Mouse (Mus musculus) heart, adult 10 weeks (tissue): ENCODE data around the gene 2610507B11Rik. TPM values are rescaled to one million over a fixed set of nuclear protein-coding genes. Genes with fewer than 3 reads are reported as not detected.

ENCODE experiments used
- polyA plus RNA-seq: library from polyadenylated mRNA; stranded (reverse); fragments of 350-450 nt; fragmentation: Illumina TruSeq; extraction: RNeasy Lipid Tissue Mini Kit (QIAGEN cat#74804); gene quantifications from one replicate; pipeline ENCODE4 v1.2.3, GENCODE M21; 2014; ENCODE audit warnings: low read depth, low replicate concordance

The 2610507B11Rik gene
- 147 TPM for polyA plus RNA-seq

DNA sequence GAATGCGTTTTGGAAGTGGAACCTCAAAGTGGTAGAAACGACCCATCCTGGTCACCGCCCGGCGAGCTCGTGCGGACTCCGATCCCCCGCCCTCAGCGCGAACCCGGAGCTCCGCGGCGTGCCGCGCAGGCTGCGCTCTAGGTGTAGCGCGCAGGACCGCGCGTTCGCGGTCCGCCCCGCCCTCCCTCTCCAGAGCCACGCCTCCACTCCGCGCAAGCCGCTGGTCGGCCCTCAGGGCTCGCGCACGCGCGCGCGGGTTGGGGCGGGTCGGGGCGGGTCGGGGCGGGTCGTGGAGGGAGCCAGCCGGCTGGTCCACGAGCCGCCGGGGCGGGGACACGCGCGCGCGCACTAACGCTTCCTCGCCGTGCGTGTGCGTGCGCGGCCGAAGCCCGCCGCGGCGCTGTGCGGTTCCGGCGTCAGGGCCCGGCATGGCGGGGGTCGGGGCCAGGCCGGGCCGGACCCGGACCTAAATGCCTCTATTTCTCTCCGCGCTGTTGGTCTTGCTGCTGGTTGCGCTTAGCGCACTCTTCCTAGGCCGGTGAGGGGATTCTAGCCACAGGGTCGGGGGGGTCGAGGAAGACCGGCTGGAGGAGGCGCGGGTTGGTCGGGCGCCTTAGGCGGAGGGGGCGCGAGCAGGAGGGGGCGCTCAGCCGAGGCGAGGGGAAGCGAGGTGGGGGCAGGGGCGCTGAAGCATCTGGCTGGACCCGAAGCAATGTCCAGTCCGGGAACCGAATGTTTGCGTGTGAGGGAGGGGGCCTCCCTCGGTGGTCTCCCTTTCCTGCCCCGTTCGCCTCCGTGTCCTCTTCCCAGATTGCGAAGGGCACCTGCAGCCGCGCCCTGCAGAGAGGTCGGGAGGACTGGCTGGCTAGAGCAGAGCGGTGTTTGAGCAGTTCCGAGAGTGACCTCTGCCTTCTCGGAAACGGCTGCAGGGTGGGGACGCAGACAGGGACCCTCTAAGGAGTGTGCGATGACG lies at the start of gene 2610507B11Rik:
2610507B11Rik (plus strand) TSS at position 373 of the 973 bp plus-strand sequence.

GRCm38 (mm10) chr11:78245627-78246317 lies 15.8 kb upstream of the 2610507B11Rik start, which contains the start of the genes Sdf2 and Supt6:
Gene Sdf2 (plus strand): TSS chr11:78245746.
Gene Supt6 (minus strand): TSS chr11:78245987.

DNA sequence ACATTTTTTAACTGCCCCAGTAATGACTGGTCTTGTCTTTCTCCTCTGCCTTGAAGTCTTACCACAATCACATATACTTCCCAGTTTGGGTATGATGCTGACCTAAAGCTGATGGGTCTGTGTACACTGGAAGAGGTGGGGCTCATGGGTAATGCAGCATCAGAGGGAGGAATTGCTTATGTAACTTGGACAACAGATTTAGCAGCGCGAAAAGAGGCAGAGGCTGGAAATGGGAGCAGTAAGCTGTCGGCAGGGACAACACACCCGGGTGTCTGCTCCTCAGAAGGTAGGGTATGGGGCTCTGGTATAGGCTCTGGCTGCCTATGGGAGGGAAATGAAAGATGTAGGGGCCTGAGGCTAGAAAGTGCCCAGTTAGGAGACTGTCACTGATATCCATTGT lies 29.1 kb downstream of the 2610507B11Rik start, which contains the start of gene BC030499:
BC030499 (plus strand) TSS at position 188 of the 400 bp plus-strand sequence.

GRCm38 (mm10) chr11:78301357-78302084 lies 40.0 kb downstream of the 2610507B11Rik start, which contains the start of gene Spag5:
Gene Spag5 (plus strand): TSS chr11:78301529.

GRCm38 (mm10) chr11:78322860-78323259 lies 61.3 kb downstream of the 2610507B11Rik start, which contains the start of gene Aldoc:
Gene Aldoc (plus strand): TSS chr11:78322968.

DNA sequence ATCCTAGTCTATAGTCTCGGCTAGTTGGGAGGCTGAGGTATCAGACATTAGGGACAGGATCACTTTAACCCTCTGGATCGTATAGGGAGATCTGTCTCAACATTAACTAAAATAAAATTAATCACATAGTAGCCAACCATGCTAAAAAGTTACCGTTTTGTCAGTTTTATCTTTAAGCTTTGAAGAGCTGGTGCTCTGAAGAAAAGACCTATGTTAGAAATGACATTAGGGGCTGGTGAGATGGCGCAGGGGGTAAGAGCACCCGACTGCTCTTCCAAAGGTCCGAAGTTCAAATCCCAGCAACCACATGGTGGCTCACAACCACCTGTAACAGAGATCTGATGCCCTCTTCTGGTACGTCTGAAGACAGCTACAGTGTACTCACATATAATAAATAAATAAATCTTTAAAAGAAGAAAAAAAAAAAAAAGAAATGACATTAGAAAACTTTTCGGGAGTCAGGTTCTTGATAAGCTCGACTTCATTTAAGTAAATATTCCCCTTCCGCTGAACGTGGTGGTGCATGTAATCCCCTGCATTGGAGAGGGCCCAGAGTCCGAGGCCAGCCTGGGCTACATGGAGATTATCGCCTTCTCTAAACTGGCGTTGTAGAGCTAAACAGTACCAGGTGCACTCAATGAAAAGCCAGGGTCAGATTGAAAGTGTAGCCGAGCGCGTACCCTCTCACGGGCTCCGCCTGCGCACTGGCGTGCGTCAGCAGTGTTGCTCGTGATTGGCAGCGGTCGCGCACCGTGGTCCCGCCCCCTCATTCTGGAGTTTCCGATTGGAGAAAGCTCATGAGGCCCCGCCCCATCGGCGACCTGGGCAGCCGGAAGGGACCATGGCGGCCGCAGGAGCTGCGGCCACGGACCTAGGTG lies 66.3 kb downstream of the 2610507B11Rik start, which contains the start of gene Pigs:
Pigs (plus strand) TSS at position 782 of the 878 bp plus-strand sequence.

Other genes with a start within 250 kb of the 2610507B11Rik start
- gene Dhrs13, start 229.5 kb upstream of the 2610507B11Rik start, polyA plus RNA-seq: 3.2 TPM
- 57.8 TPM for gene Flot2, start 223.8 kb upstream of the 2610507B11Rik start, polyA plus RNA-seq
- gene Eral1, start 181.4 kb upstream of the 2610507B11Rik start, polyA plus RNA-seq: 23.7 TPM
- 10.5 TPM for gene Fam222b, start 167.1 kb upstream of the 2610507B11Rik start, polyA plus RNA-seq
- gene Traf4, start 96.2 kb upstream of the 2610507B11Rik start, polyA plus RNA-seq: 5.6 TPM
- 4.2 TPM for gene Nek8, start 85.1 kb upstream of the 2610507B11Rik start, polyA plus RNA-seq
- gene Tlcd1, start 85.0 kb upstream of the 2610507B11Rik start, polyA plus RNA-seq: 12.8 TPM
- 1,229 TPM for gene Rpl23a, start 78.2 kb upstream of the 2610507B11Rik start, polyA plus RNA-seq
- gene Rab34, start 73.3 kb upstream of the 2610507B11Rik start, polyA plus RNA-seq: 15.8 TPM
- 2.3 TPM for gene Proca1, start 68.4 kb upstream of the 2610507B11Rik start, polyA plus RNA-seq
- 70.7 TPM for gene Sdf2, start 16.0 kb upstream of the 2610507B11Rik start, polyA plus RNA-seq
- 25.6 TPM for gene Supt6, start 15.8 kb upstream of the 2610507B11Rik start, polyA plus RNA-seq
- gene BC030499, start 29.1 kb downstream of the 2610507B11Rik start, polyA plus RNA-seq: 0.45 TPM
- gene Spag5, start 39.8 kb downstream of the 2610507B11Rik start, polyA plus RNA-seq: 0.37 TPM
- gene Aldoc, start 61.2 kb downstream of the 2610507B11Rik start, polyA plus RNA-seq: 0.63 TPM
- 23.8 TPM for gene Pigs, start 66.7 kb downstream of the 2610507B11Rik start, polyA plus RNA-seq
- gene Unc119, start 81.7 kb downstream of the 2610507B11Rik start, polyA plus RNA-seq: 6.7 TPM
- gene Foxn1, start 124.8 kb downstream of the 2610507B11Rik start, polyA plus RNA-seq: not detected
- not detected for gene Slc13a2, start 160.5 kb downstream of the 2610507B11Rik start, polyA plus RNA-seq
- 2.9 TPM for gene Slc46a1, start 203.9 kb downstream of the 2610507B11Rik start, polyA plus RNA-seq
- gene Sarm1, start 236.0 kb downstream of the 2610507B11Rik start, polyA plus RNA-seq: 0.18 TPM
- gene Vtn, start 237.3 kb downstream of the 2610507B11Rik start, polyA plus RNA-seq: 27.3 TPM
- gene Sebox, start 241.7 kb downstream of the 2610507B11Rik start, polyA plus RNA-seq: not detected